Mouse (Mus musculus) liver, adult 2 months (tissue): Measurements from ENCODE around the gene Kcnn4.

Experiments
- CTCF ChIP-seq: fragments of 200-500 bp; IDR thresholded peaks from 2 replicates; pipeline ENCODE4 v1.5.1; 2011; ENCODE audit warnings: low read depth, low read length, control low read depth
- POLR2A ChIP-seq: fragments of 200-500 bp; IDR thresholded peaks from 2 replicates; pipeline ENCODE4 v1.6.1; 2011; ENCODE audit warnings: low read length, control low read depth; ENCODE audit not compliant: insufficient read depth; ENCODE audit errors: extremely low read depth

- no peak for TF ChIP-seq CTCF
- TF ChIP-seq POLR2A = no peak
Measured at GRCm38 (mm10) chr7:24343701-24344272, 26.3 kb upstream of the Kcnn4 start.
